Mouse (Mus musculus) forebrain, embryonic 10.5 days (tissue): Measurements from ENCODE around the gene Zmym4. TPM values are rescaled to one million over a fixed set of nuclear protein-coding genes. Genes with fewer than 3 reads are reported as not detected.

ENCODE experiments used
- DNase-seq: peaks from one replicate; pipeline ENCODE4 v3.0.0-alpha.2; 2017; ENCODE audit warnings: low spot score; ENCODE audit errors: extremely low spot score
- H3K27ac ChIP-seq: fragments of 300-500 bp; sonication (generic); 2 replicates; pipeline ENCODE4 v1.5.1; 2016; ENCODE audit warnings: mild to moderate bottlenecking
- H3K27me3 ChIP-seq: fragments of 300-500 bp; sonication (generic); 2 replicates; pipeline ENCODE4 v1.6.1; 2016; ENCODE audit warnings: mild to moderate bottlenecking; ENCODE audit not compliant: poor library complexity, severe bottlenecking
- H3K36me3 ChIP-seq: fragments of 300-500 bp; sonication (generic); replicated peaks from 2 replicates; pipeline ENCODE4 v1.6.1; 2016; ENCODE audit warnings: mild to moderate bottlenecking, moderate library complexity
- H3K4me1 ChIP-seq: fragments of 300-500 bp; sonication (generic); 2 replicates; pipeline ENCODE4 v1.6.1; 2016
- H3K4me3 ChIP-seq: fragments of 300-500 bp; sonication (generic); 2 replicates; pipeline ENCODE4 v1.5.1; 2016; ENCODE audit warnings: mild to moderate bottlenecking, moderate library complexity
- H3K9me3 ChIP-seq: fragments of 300-500 bp; sonication (generic); 2 replicates; pipeline ENCODE4 v1.6.1; 2016; ENCODE audit warnings: mild to moderate bottlenecking, moderate library complexity
- WGBS: fragments of 180-500 bp; shearing (Covaris S2); methylation state at CpG from one replicate; pipeline ENCODE4 v1.1.7; 2016; 5-methylcytosine and 5-hydroxymethylcytosine counted together
- polyA plus RNA-seq: library from polyadenylated mRNA; unstranded; fragments of >200 nt; fragmentation: Nextera tagmentation; extraction: Ambion mirVana; gene quantifications from 2 replicates; pipeline ENCODE4 v1.2.1, GENCODE M21; 2016

Gene Zmym4
- polyA plus RNA-seq, 1 experiment from 2014 or later: 29.9 TPM

GRCm38 (mm10) chr4:126839873-126840272, 128.1 kb downstream of the Zmym4 start:
- WGBS: 23% methylated on average over 7 of the region's 7 CpGs
- Histone ChIP-seq H3K9me3 (no peaks in the 10 kb centered on the region), H3K27ac (no peak overlapping the region), H3K4me3 (no peak overlapping the region), H3K4me1 (no peaks in the 10 kb centered on the region), H3K36me3 (peaks cover 68% of the 10 kb centered on the region), H3K27me3 (no peaks in the 10 kb centered on the region)
- DNase-seq: peak; percentile 83

GRCm38 (mm10) chr4:126838799-126839198, 129.1 kb downstream of the Zmym4 start:
- no peak for DNase-seq
- H3K27me3 ChIP-seq: no peaks in the 10 kb centered on the region
- H3K36me3 ChIP-seq: peaks cover 65% of the 10 kb centered on the region
- no peak overlapping the region for H3K27ac ChIP-seq
- no peaks in the 10 kb centered on the region for H3K4me1 ChIP-seq
- H3K9me3 ChIP-seq: no peaks in the 10 kb centered on the region
- 87% methylated on average over 7 of the region's 7 CpGs for WGBS
- no peak overlapping the region for H3K4me3 ChIP-seq

- H3K27ac ChIP-seq: no peak overlapping the region
- peaks cover 56% of the 10 kb centered on the region for H3K36me3 ChIP-seq
- 98% methylated on average over 5 of the region's 5 CpGs for WGBS
- no peaks in the 10 kb centered on the region for H3K27me3 ChIP-seq
- H3K9me3 ChIP-seq: no peaks in the 10 kb centered on the region
- no peak for DNase-seq
- H3K4me3 ChIP-seq: no peak overlapping the region
- H3K4me1 ChIP-seq: no peaks in the 10 kb centered on the region
Observed at GRCm38 (mm10) chr4:126831122-126831521, 136.8 kb downstream of the Zmym4 start.

- H3K27ac ChIP-seq: no peak overlapping the region
- no peaks in the 10 kb centered on the region for H3K27me3 ChIP-seq
- peaks cover 42% of the 10 kb centered on the region for H3K36me3 ChIP-seq
- H3K9me3 ChIP-seq: no peaks in the 10 kb centered on the region
- 92% methylated on average over 5 of the region's 5 CpGs for WGBS
- DNase-seq: no peak
- no peak overlapping the region for H3K4me3 ChIP-seq
- peaks cover 12% of the 10 kb centered on the region for H3K4me1 ChIP-seq
Observed at GRCm38 (mm10) chr4:126823917-126824316, 144.0 kb downstream of the Zmym4 start.

GRCm38 (mm10) chr4:126822891-126823882, 144.7 kb downstream of the Zmym4 start:
- Histone ChIP-seq H3K27ac (no peak overlapping the region), H3K27me3 (no peaks in the 10 kb centered on the region), H3K4me1 (peaks cover 12% of the 10 kb centered on the region), H3K36me3 (peaks cover 45% of the 10 kb centered on the region), H3K4me3 (no peak overlapping the region), H3K9me3 (no peaks in the 10 kb centered on the region)
- no peak for DNase-seq
- 65% methylated on average over 9 of the region's 9 CpGs for WGBS

GRCm38 (mm10) chr4:126814854-126815253, 153.1 kb downstream of the Zmym4 start:
- H3K27ac ChIP-seq: no peak overlapping the region
- no peaks in the 10 kb centered on the region for H3K27me3 ChIP-seq
- no peak for DNase-seq
- 85% methylated on average over 5 of the region's 5 CpGs for WGBS
- H3K36me3 ChIP-seq: peaks cover 54% of the 10 kb centered on the region
- H3K4me3 ChIP-seq: no peak overlapping the region
- no peaks in the 10 kb centered on the region for H3K9me3 ChIP-seq
- H3K4me1 ChIP-seq: no peaks in the 10 kb centered on the region

- no peak for DNase-seq
- no peak overlapping the region for H3K4me3 ChIP-seq
- 92% methylated on average over 5 of the region's 5 CpGs for WGBS
Observed at GRCm38 (mm10) chr4:126813212-126813611, 154.7 kb downstream of the Zmym4 start.

More at GRCm38 (mm10) chr4:126813212-126813611, 154.7 kb downstream of the Zmym4 start:
- H3K27me3 ChIP-seq: no peaks in the 10 kb centered on the region
- H3K27ac ChIP-seq: no peak overlapping the region
- no peaks in the 10 kb centered on the region for H3K9me3 ChIP-seq
- no peaks in the 10 kb centered on the region for H3K4me1 ChIP-seq
- H3K36me3 ChIP-seq: peaks cover 46% of the 10 kb centered on the region

Other genes starting within 250 kb of the Zmym4 start
- gene Tfap2e, start 231.9 kb downstream of the Zmym4 start, polyA plus RNA-seq: 0.06 TPM in 1 of 2 replicates, not detected in the other
- gene Ncdn, start 214.7 kb downstream of the Zmym4 start, polyA plus RNA-seq: 36.6 and 36.9 TPM in 2 replicates
- 20.9 and 23.7 TPM in 2 replicates for gene AU040320, start 214.6 kb downstream of the Zmym4 start, polyA plus RNA-seq
- 107 and 110 TPM in 2 replicates for gene Sfpq, start 53.2 kb upstream of the Zmym4 start, polyA plus RNA-seq
- gene Zmym1, start 93.0 kb upstream of the Zmym4 start, polyA plus RNA-seq: 38.9 and 39.4 TPM in 2 replicates
- 19.9 and 21.0 TPM in 2 replicates for gene Zmym6, start 109.2 kb upstream of the Zmym4 start, polyA plus RNA-seq
- gene Tmem35b, start 155.6 kb upstream of the Zmym4 start, polyA plus RNA-seq: 13.4 and 13.5 TPM in 2 replicates
- 1.0 and 1.2 TPM in 2 replicates for gene Dlgap3, start 201.1 kb upstream of the Zmym4 start, polyA plus RNA-seq